Mouse (Mus musculus): Measurements from ENCODE around the gene Gm8332. TPM values are rescaled to one million over a fixed set of nuclear protein-coding genes. Genes with fewer than 3 reads are reported as not detected.
"Not testable (repeated sequence)": the region's sequence is repeated elsewhere in the genome, so short reads cannot be mapped to it uniquely, and the experiment has no call there.

Gm8332 gene
- polyA plus RNA-seq (2015; fragmentation: Nextera tagmentation; extraction: Ambion mirVana): not detected in 2 replicates

DNA sequence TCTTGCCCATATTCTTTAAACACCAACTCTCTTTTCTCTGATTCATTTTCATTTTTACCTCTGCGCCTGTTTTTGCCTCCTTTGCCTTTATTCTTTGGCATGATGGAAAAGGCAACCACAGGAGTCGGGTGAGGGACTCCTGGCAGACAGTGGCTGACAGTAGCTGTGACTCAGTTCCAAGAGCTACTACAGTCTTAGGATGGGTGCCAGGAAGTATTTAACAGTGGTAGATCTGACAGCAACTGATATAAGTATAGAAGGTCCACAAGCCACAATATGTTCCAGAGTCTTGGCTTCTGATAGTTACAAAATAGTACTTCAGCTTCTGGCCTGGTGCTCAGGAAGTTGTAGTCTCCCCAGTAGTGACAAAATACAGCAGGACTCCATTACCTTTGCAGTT lies at the start of gene Gm8332:
Gm8332 (minus strand) TSS at position 101 of the 400 bp plus-strand sequence.
- H3K27me3 ChIP-seq (ENCODE audit: insufficient read depth, low read length); H3K4me3 ChIP-seq (ENCODE audit: low read length); H3K27ac ChIP-seq (ENCODE audit: low read length); ATAC-seq (ENCODE audit: low FRiP score, low TSS enrichment); H3K9ac ChIP-seq (replicated peaks; ENCODE audit: low read length); H3K36me3 ChIP-seq (ENCODE audit: insufficient read depth, low read length); H3K4me1 ChIP-seq (ENCODE audit: insufficient read depth, low read length); H3K4me2 ChIP-seq (replicated peaks; ENCODE audit: low read depth, low read length); H3K9me3 ChIP-seq (ENCODE audit: low read length): not testable (repeated sequence)
- WGBS: 82% methylated on average over 1 of the region's 2 CpGs

DNA sequence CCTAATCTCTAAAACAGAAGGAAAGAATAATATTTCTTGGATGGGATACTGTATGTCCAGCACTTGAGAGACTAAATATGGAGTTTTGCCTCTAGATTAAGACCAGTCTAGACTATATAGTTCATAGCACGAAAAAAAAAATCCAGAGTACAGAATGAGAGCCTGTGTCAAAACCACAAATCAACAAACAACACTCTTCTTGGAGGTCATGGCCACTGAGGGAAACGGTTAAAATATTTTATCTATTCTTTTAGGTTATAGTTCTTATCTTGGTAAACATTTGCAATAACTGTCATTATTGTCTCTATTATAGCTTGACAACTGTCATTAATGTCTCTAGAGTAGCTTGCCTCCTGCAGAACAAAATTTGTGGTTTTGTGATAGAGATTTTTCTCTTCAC lies 47.3 kb upstream of the Gm8332 start:
- not testable (repeated sequence) for H3K4me1 ChIP-seq (ENCODE audit: insufficient read depth, low read length); H3K9me3 ChIP-seq (ENCODE audit: low read length); H3K9ac ChIP-seq (replicated peaks; ENCODE audit: low read length); H3K4me2 ChIP-seq (replicated peaks; ENCODE audit: low read depth, low read length); H3K27ac ChIP-seq (ENCODE audit: low read length); H3K27me3 ChIP-seq (ENCODE audit: insufficient read depth, low read length); ATAC-seq (ENCODE audit: low FRiP score, low TSS enrichment); H3K4me3 ChIP-seq (ENCODE audit: low read length); H3K36me3 ChIP-seq (ENCODE audit: insufficient read depth, low read length)
- 68% methylated on average over 2 of the region's 2 CpGs for WGBS

DNA sequence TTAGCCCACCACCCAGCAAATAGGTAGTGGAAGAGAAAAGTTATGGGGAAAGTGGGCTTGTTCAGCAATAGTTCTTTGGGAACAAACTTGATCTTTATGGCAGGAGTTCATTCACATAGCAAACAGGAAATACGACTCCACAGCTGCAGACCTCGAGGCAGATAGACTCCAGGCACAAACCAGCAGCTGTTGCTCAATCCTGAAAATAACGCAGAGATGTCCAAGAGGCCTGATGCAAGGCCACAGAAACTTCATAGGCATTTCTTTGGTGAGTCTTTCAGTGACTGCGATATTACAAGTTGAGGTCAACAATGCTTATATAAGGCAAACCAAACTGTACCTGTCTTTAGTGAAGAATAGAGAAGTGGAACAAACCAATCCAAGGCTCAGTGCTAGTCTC lies 43.2 kb upstream of the Gm8332 start:
- H3K36me3 ChIP-seq (ENCODE audit: insufficient read depth, low read length); H3K9ac ChIP-seq (replicated peaks; ENCODE audit: low read length); ATAC-seq (ENCODE audit: low FRiP score, low TSS enrichment); H3K4me3 ChIP-seq (ENCODE audit: low read length); H3K27ac ChIP-seq (ENCODE audit: low read length); H3K4me2 ChIP-seq (replicated peaks; ENCODE audit: low read depth, low read length); H3K27me3 ChIP-seq (ENCODE audit: insufficient read depth, low read length); H3K9me3 ChIP-seq (ENCODE audit: low read length); H3K4me1 ChIP-seq (ENCODE audit: insufficient read depth, low read length): not testable (repeated sequence)
- 55% methylated on average over 4 of the region's 4 CpGs for WGBS

DNA sequence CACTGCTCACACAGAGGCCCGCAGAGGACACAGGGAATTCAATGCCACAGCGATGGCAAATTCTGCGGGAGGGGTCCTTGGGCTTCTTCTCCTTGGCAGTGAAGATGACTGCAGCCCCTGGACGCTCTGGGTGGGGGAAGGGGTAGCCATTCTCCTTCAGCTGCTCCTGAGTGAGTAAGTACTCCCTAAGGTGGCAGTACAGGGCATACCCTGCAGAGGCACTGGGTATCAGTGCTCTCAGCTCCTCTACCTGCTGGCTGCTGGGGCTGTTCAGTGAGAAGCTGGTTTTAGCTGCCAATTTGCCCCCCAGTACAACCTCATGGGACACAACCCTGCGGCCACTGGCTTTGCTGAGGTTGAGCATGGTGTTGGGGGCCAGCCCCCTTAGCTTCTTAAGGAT lies 35.3 kb upstream of the Gm8332 start:
- not testable (repeated sequence) for H3K9ac ChIP-seq (replicated peaks; ENCODE audit: low read length); H3K4me1 ChIP-seq (ENCODE audit: insufficient read depth, low read length); H3K36me3 ChIP-seq (ENCODE audit: insufficient read depth, low read length); H3K27me3 ChIP-seq (ENCODE audit: insufficient read depth, low read length); H3K4me3 ChIP-seq (ENCODE audit: low read length); H3K4me2 ChIP-seq (replicated peaks; ENCODE audit: low read depth, low read length); H3K9me3 ChIP-seq (ENCODE audit: low read length); ATAC-seq (ENCODE audit: low FRiP score, low TSS enrichment); H3K27ac ChIP-seq (ENCODE audit: low read length)
- 94% methylated on average over 4 of the region's 5 CpGs for WGBS

DNA sequence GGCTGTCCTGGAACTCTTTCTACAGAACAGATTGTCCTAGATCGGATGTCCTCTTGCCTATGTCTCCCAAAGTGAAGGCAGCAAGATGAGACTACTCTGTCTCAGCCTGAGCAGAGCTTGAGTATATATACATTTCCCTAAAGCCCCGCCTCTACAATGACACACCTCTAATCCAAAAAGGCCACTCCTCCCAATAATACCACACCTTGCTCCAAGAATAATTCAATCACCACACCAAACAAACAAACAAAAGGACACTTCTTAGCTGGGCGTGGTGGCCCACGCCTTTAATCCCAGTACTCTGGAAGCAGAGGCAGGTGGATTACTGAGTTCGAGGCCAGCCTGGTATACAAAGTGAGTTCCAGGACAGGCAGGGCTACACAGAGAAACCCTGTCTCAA lies 24.5 kb upstream of the Gm8332 start, which contains the start of gene Gm5662:
Gm5662 (minus strand) TSS at position 101 of the 400 bp plus-strand sequence.
- 85% methylated on average over 5 of the region's 5 CpGs for WGBS

DNA sequence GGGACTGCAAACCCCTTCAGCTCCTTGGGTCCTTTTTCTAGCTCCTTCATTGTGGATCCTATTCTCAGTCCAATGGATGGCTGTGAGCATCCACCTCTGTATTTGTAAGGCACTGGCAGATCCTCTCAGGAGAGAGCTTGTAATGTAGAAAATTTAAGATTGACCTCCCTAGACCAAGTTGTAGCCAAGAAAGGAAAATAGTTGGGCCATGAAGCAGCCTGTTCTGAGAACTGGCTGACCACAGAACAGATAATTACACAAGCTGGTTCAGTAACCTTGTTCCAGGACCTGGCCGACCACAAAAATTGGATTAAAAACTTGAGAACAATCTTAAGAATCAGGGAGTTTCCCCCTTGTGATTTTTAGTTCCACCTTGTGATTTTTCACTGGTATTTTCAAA lies 7.3 kb upstream of the Gm8332 start:
- H3K27ac ChIP-seq (ENCODE audit: low read length): no peak overlapping the region
- H3K4me2 ChIP-seq (replicated peaks; ENCODE audit: low read depth, low read length): no peak overlapping the region
- H3K36me3 ChIP-seq (ENCODE audit: insufficient read depth, low read length): no peaks in the 10 kb centered on the region
- H3K4me3 ChIP-seq (ENCODE audit: low read length): no peak overlapping the region
- H3K4me1 ChIP-seq (ENCODE audit: insufficient read depth, low read length): no peaks in the 10 kb centered on the region
- H3K9ac ChIP-seq (replicated peaks; ENCODE audit: low read length): no peak overlapping the region
- ATAC-seq (ENCODE audit: low FRiP score, low TSS enrichment): no peak
- H3K27me3 ChIP-seq (ENCODE audit: insufficient read depth, low read length): no peaks in the 10 kb centered on the region
- H3K9me3 ChIP-seq (ENCODE audit: low read length): no peaks in the 10 kb centered on the region
- 37% methylated on average over 1 of the region's 1 CpGs for WGBS

More for the DNA sequence above, 24.5 kb upstream of the Gm8332 start, which contains the start of gene Gm5662:
- not testable (repeated sequence) for ATAC-seq (ENCODE audit: low FRiP score, low TSS enrichment); H3K9ac ChIP-seq (replicated peaks; ENCODE audit: low read length); H3K4me2 ChIP-seq (replicated peaks; ENCODE audit: low read depth, low read length); H3K27me3 ChIP-seq (ENCODE audit: insufficient read depth, low read length); H3K4me3 ChIP-seq (ENCODE audit: low read length); H3K9me3 ChIP-seq (ENCODE audit: low read length); H3K27ac ChIP-seq (ENCODE audit: low read length); H3K4me1 ChIP-seq (ENCODE audit: insufficient read depth, low read length); H3K36me3 ChIP-seq (ENCODE audit: insufficient read depth, low read length)

DNA sequence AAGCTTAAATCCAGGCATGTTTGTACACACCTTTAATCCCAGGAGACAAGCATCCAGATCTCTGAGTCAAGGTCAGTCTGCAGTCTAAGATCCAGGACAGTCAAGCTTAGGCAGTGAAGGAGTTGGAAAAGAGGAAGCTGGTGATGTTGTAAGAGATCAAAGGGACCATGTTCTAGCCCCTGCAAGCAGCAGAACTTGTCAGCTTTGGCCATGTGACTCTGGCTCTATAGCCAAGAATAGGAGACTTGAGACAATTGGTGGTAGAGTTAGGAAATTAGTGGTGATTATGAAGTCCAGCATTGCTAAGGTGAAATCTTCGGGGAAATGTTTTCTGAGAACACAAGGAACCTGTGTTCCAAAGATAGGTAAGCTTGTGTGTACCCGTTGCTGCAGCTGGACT lies 6.0 kb upstream of the Gm8332 start:
- not testable (repeated sequence) for H3K4me1 ChIP-seq (ENCODE audit: insufficient read depth, low read length); H3K27me3 ChIP-seq (ENCODE audit: insufficient read depth, low read length); H3K9ac ChIP-seq (replicated peaks; ENCODE audit: low read length); H3K36me3 ChIP-seq (ENCODE audit: insufficient read depth, low read length); ATAC-seq (ENCODE audit: low FRiP score, low TSS enrichment); H3K9me3 ChIP-seq (ENCODE audit: low read length); H3K27ac ChIP-seq (ENCODE audit: low read length); H3K4me2 ChIP-seq (replicated peaks; ENCODE audit: low read depth, low read length); H3K4me3 ChIP-seq (ENCODE audit: low read length)
- 75% methylated on average over 2 of the region's 2 CpGs for WGBS

DNA sequence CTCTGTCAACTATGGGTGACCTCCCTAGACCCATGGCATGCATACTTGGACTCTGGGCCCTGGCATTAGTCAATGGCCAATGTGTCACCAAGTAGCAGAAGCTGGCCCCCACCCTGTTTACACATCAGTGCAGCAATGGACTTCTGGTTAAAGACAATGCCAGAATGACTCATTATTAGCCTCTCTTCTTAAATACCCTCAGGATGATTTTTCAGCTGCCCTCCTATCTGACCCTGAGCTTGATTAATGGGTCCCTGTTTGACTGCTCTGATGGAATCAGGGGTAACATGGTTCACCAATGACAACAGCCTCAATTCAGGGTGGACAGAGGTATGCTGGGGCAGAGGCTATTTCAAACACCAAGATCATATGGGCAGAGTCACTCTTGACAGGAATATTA lies 4.1 kb downstream of the Gm8332 start:
- not testable (repeated sequence) for ATAC-seq (ENCODE audit: low FRiP score, low TSS enrichment); H3K4me3 ChIP-seq (ENCODE audit: low read length); H3K4me2 ChIP-seq (replicated peaks; ENCODE audit: low read depth, low read length); H3K4me1 ChIP-seq (ENCODE audit: insufficient read depth, low read length); H3K9me3 ChIP-seq (ENCODE audit: low read length); H3K27ac ChIP-seq (ENCODE audit: low read length); H3K36me3 ChIP-seq (ENCODE audit: insufficient read depth, low read length); H3K27me3 ChIP-seq (ENCODE audit: insufficient read depth, low read length); H3K9ac ChIP-seq (replicated peaks; ENCODE audit: low read length)

DNA sequence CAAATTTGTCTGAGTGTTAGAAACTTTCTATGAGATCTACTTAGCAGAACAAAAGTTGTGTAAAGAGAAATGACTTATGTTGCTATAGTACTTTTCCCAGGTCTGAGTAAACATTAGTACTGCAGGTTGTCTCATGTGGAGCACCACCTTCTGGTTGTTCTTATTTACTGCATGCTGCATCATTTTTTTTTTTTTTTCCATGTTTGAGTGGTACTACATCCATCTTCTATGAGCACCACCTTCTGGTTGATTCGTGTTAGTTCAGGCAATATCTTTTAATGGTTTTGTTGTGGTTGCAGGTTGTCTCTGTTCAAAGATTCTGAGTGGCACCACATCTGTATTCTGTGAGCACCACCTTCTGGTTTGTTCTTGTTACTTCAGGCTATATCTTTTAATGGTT lies 7.0 kb downstream of the Gm8332 start:
- H3K9ac ChIP-seq (replicated peaks; ENCODE audit: low read length); ATAC-seq (ENCODE audit: low FRiP score, low TSS enrichment): not testable (repeated sequence)

DNA sequence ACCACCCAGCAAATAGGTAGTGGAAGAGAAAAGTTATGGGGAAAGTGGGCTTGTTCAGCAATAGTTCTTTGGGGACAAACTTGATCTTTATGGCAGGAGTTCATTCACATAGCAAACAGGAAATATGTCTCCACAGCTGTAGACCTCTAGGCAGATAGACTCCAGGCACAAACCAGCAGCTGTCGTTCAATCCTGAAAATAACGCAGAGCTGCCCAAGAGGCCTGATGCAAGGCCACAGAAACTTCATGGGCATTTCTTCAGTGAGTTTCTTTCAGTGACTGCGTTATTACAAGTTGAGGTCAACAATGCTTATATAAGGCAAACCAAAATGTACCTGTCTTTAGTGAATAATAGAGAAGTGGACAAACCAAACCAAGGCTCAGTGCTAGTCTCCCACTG lies 30.5 kb downstream of the Gm8332 start:
- 86% methylated on average over 3 of the region's 3 CpGs for WGBS
- no peak overlapping the region for H3K27ac ChIP-seq (ENCODE audit: low read length)
- H3K36me3 ChIP-seq (ENCODE audit: insufficient read depth, low read length): no peaks in the 10 kb centered on the region
- H3K27me3 ChIP-seq (ENCODE audit: insufficient read depth, low read length): no peaks in the 10 kb centered on the region
- no peaks in the 10 kb centered on the region for H3K4me1 ChIP-seq (ENCODE audit: insufficient read depth, low read length)
- no peak overlapping the region for H3K9ac ChIP-seq (replicated peaks; ENCODE audit: low read length)
- no peak overlapping the region for H3K4me3 ChIP-seq (ENCODE audit: low read length)
- no peak for ATAC-seq (ENCODE audit: low FRiP score, low TSS enrichment)
- no peak overlapping the region for H3K4me2 ChIP-seq (replicated peaks; ENCODE audit: low read depth, low read length)
- H3K9me3 ChIP-seq (ENCODE audit: low read length): no peaks in the 10 kb centered on the region

More for the DNA sequence above, 7.0 kb downstream of the Gm8332 start:
- WGBS: 43% methylated on average over 1 of the region's 1 CpGs
- H3K27me3 ChIP-seq (ENCODE audit: insufficient read depth, low read length); H3K27ac ChIP-seq (ENCODE audit: low read length); H3K4me3 ChIP-seq (ENCODE audit: low read length); H3K36me3 ChIP-seq (ENCODE audit: insufficient read depth, low read length); H3K4me1 ChIP-seq (ENCODE audit: insufficient read depth, low read length); H3K9me3 ChIP-seq (ENCODE audit: low read length); H3K4me2 ChIP-seq (replicated peaks; ENCODE audit: low read depth, low read length): not testable (repeated sequence)

DNA sequence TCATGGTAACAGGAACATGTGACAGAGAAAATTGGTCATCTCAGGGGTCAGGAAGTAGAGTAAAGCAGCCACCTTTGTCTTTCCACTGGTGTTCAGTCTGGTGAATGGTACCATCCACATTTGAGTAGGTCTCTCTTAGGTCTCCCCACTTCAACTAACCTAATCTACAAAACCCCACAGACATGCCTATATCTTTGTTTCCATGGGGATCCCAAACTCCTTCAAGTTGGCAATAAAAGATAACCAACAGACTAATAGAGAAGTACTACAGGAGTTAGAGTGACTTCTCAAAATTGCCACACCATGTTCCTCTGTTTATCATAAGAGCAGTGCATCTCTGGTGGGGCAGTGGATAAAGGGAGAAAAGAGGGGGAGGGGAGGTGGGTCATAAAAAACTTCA lies 31.8 kb downstream of the Gm8332 start:
- H3K27ac ChIP-seq (ENCODE audit: low read length); H3K27me3 ChIP-seq (ENCODE audit: insufficient read depth, low read length); H3K4me2 ChIP-seq (replicated peaks; ENCODE audit: low read depth, low read length); H3K9me3 ChIP-seq (ENCODE audit: low read length); H3K4me3 ChIP-seq (ENCODE audit: low read length); H3K4me1 ChIP-seq (ENCODE audit: insufficient read depth, low read length); H3K36me3 ChIP-seq (ENCODE audit: insufficient read depth, low read length); H3K9ac ChIP-seq (replicated peaks; ENCODE audit: low read length); ATAC-seq (ENCODE audit: low FRiP score, low TSS enrichment): not testable (repeated sequence)
